Mouse (Mus musculus) erythroblast, embryonic 14.5 days (primary cell): ENCODE data around the gene Fam3b. TPM values are rescaled to one million over a fixed set of nuclear protein-coding genes. Genes with fewer than 3 reads are reported as not detected.

Source experiments
- H3K27me3 ChIP-seq: 2 replicates; pipeline ENCODE4 v1.6.1; 2012; ENCODE audit warnings: inconsistent platforms; ENCODE audit not compliant: control insufficient read depth
- H3K36me3 ChIP-seq: 2 replicates; pipeline ENCODE4 v1.6.1; 2012; ENCODE audit warnings: mild to moderate bottlenecking, inconsistent platforms; ENCODE audit not compliant: control insufficient read depth
- H3K4me1 ChIP-seq: 2 replicates; pipeline ENCODE4 v1.6.1; 2012; ENCODE audit warnings: inconsistent platforms; ENCODE audit not compliant: control insufficient read depth
- H3K4me3 ChIP-seq: replicated peaks from 2 replicates; pipeline ENCODE3; 2012; ENCODE audit warnings: moderate library complexity, mild to moderate bottlenecking, inconsistent platforms
- H3K9me3 ChIP-seq: 2 replicates; pipeline ENCODE4 v1.6.1; 2012; ENCODE audit warnings: low read length, inconsistent platforms, mixed read lengths; ENCODE audit not compliant: control insufficient read depth
- GATA1 ChIP-seq: IDR thresholded peaks from 2 replicates; pipeline ENCODE4 v1.6.1; 2012; ENCODE audit warnings: low read length, inconsistent platforms, mixed read lengths
- TAL1 ChIP-seq: IDR thresholded peaks from 3 replicates; pipeline ENCODE4 v1.6.1; 2012; ENCODE audit warnings: low read length, inconsistent platforms, mixed read lengths
- polyA plus RNA-seq: library from polyadenylated mRNA; stranded (reverse); fragments of >175 nt; gene quantifications from 2 replicates; pipeline ENCODE4 v1.2.3, GENCODE M21; 2012

The Fam3b gene
- polyA plus RNA-seq, 1 experiment = 0.08 TPM

DNA sequence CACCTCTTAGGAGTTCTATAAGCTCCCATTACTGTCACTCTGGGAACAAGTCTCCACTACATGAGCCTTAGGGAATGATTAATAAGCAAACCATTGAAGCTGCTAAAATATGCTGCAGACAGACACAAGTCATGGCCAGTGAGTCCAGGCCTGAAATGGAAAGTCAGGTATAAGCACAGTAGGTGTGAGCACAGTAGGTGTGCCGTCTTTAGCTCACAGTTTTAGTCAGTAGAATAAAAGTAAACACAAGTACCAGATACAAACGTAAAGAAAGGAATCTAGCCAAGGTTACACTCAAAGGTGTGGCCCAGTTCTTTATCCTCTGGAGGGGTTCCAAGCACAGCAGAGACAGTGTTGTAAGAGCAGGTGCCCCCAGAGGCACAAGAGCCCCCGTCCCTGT is 47.1 kb downstream of the Fam3b start:
- TF ChIP-seq TAL1 (no peak), GATA1 (no peak)
- H3K36me3 ChIP-seq = no peaks in the 10 kb centered on the region

DNA sequence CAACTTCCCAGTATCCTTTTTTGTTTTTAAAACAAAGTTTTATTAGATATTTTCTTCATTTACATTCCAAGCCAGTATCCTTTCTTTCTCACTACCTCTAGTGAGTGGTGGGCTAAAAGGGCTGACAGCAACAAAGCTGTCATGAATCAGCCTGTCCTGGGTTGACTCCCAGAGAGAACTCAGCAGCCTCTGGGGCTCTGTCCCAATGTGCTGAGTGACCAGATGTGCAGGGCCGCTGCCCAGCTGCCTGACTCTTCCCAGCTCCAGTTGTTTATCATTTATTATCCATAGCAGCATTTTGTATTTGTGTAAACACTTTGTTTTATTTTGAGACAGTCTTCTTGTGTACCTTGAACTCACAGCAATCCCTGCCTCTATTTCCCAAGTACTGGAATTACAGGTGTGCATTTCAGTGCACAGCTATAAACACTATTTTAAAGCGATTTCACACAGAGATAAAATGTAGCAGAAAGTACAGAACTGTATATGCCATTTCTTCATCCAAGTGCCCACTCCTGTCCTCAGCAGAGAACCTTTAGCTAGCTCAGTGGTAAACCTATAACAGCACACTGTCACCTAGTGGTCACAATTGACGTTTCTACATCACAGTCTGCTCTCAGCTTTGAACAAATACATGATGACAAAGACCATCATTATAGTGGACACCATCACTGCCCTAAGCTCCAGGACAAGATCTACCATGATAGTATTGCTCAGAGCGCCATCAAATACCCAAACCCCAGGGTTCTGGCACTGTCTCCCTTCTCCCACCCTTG is 48.2 kb downstream of the Fam3b start:
- TF ChIP-seq GATA1 (no peak), TAL1 (no peak)

More for the DNA sequence above, 47.1 kb downstream of the Fam3b start:
- no peaks in the 10 kb centered on the region for H3K9me3 ChIP-seq
- H3K4me1 ChIP-seq = no peaks in the 10 kb centered on the region
- no peaks in the 10 kb centered on the region for H3K27me3 ChIP-seq
- no peak overlapping the region for H3K4me3 ChIP-seq

DNA sequence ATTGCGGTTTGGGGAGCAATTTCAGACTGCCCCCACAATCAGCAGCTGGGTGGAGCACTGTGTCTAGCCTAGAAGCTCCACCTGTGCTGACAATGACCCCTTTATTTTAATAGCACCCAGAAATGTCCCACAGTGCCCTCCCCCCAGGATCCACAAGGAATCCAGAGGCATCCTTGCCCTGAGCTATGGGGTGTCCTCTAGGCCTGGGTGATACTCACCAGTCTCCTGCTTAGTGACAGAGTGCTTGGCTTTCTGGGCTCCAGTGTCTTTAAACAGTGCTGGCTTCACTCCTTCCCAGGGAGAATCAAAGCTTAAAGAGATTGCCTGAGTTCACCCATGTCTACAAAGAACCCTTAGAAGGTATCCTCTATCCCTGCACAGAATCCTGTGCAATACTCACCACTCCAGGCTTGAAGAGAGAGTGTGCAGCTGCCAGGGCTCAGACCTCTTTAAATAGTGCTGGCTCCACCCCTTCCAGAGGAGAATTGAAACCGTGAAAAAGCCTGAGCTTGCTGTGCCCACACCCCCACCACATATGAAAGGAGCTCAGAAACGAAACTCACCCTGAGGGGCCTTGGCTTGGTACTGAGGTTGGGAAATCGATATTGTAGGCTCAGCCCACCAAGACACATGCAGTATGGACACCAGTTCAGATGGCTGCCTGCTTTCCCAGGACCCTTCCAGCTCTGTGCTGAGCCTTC is 52.0 kb downstream of the Fam3b start, which contains the start of gene Mx1:
Gene Mx1 (minus strand): TSS at position 427 of the 701 bp plus-strand sequence.
- no peaks in the 10 kb centered on the region for H3K9me3 ChIP-seq
- TF ChIP-seq GATA1 (no peak), TAL1 (no peak)
- H3K36me3 ChIP-seq = no peaks in the 10 kb centered on the region
- no peaks in the 10 kb centered on the region for H3K4me1 ChIP-seq
- H3K27me3 ChIP-seq = no peaks in the 10 kb centered on the region
- no peak within 1 kb of the TSS for H3K4me3 ChIP-seq

More for the DNA sequence above, 48.2 kb downstream of the Fam3b start:
- Histone ChIP-seq H3K36me3 (no peaks in the 10 kb centered on the region), H3K4me3 (no peak overlapping the region), H3K27me3 (no peaks in the 10 kb centered on the region), H3K4me1 (no peaks in the 10 kb centered on the region), H3K9me3 (no peaks in the 10 kb centered on the region)

- no peaks in the 10 kb centered on the region for H3K36me3 ChIP-seq
- TF ChIP-seq GATA1 = no peak
- no peak for TF ChIP-seq TAL1
- no peaks in the 10 kb centered on the region for H3K4me1 ChIP-seq
- H3K27me3 ChIP-seq = no peaks in the 10 kb centered on the region
- H3K4me3 ChIP-seq = no peak overlapping the region
- no peaks in the 10 kb centered on the region; the same call in 1 of the 2 replicates for H3K9me3 ChIP-seq
Observed at GRCm38 (mm10) chr16:97461271-97461670, 53.3 kb downstream of the Fam3b start.

- Histone ChIP-seq H3K36me3 (no peaks in the 10 kb centered on the region), H3K4me1 (no peaks in the 10 kb centered on the region), H3K27me3 (no peaks in the 10 kb centered on the region), H3K4me3 (no peak overlapping the region), H3K9me3 (no peaks in the 10 kb centered on the region; the same call in 1 of the 2 replicates)
- TF ChIP-seq TAL1 = no peak
- TF ChIP-seq GATA1 = no peak
Observed at GRCm38 (mm10) chr16:97459831-97460230, 54.8 kb downstream of the Fam3b start.

- Histone ChIP-seq H3K4me1 (no peaks in the 10 kb centered on the region), H3K27me3 (no peaks in the 10 kb centered on the region), H3K4me3 (no peak overlapping the region), H3K36me3 (no peaks in the 10 kb centered on the region), H3K9me3 (no peaks in the 10 kb centered on the region)
- TF ChIP-seq TAL1 (no peak), GATA1 (no peak)
Observed at GRCm38 (mm10) chr16:97447386-97447785, 67.2 kb downstream of the Fam3b start.

DNA sequence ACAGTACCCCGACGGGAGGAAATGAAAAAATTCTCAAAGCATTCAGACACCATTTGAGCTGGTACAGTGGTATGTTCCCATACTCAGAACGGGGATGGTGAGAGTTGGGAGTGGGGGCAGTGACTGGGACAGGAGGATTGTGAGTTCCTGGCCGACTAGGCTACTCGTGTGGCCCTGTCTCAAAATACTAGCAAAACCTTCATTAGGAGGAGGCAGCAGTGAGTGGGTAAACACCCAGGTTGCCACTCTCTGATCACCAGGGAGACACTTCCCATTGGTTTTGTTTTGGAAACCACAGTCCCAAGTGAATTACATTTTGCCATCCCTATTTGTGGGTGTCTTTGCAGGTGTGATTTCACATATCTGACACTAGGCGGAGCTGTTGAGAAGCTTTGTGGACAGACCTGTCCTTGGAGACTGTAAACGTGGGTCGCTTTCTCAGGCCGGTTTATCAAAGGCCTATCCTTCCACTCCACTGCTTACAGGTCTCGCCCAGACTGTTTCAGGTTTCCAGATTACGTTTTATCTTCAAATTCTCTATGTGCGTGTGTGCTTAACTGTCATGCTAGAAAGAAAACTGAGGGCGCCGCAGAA is 70.8 kb downstream of the Fam3b start:
- TF ChIP-seq TAL1 = no peak
- TF ChIP-seq GATA1 = no peak
- no peaks in the 10 kb centered on the region for H3K9me3 ChIP-seq
- H3K36me3 ChIP-seq = no peaks in the 10 kb centered on the region
- no peaks in the 10 kb centered on the region for H3K27me3 ChIP-seq
- no peaks in the 10 kb centered on the region for H3K4me1 ChIP-seq
- no peak overlapping the region for H3K4me3 ChIP-seq

- Histone ChIP-seq H3K4me1 (no peaks in the 10 kb centered on the region), H3K9me3 (no peaks in the 10 kb centered on the region), H3K27me3 (no peaks in the 10 kb centered on the region), H3K36me3 (no peaks in the 10 kb centered on the region), H3K4me3 (no peak overlapping the region)
- TF ChIP-seq GATA1 (no peak), TAL1 (no peak)
Observed at GRCm38 (mm10) chr16:97441967-97442366, 72.6 kb downstream of the Fam3b start.

- no peak for TF ChIP-seq GATA1
- no peak for TF ChIP-seq TAL1
- H3K9me3 ChIP-seq = no peaks in the 10 kb centered on the region
- no peak overlapping the region for H3K4me3 ChIP-seq
- no peaks in the 10 kb centered on the region for H3K4me1 ChIP-seq
- no peaks in the 10 kb centered on the region for H3K27me3 ChIP-seq
- H3K36me3 ChIP-seq = no peaks in the 10 kb centered on the region
Observed at GRCm38 (mm10) chr16:97438191-97438590, 76.4 kb downstream of the Fam3b start.
